Mouse (Mus musculus) NIH3T3 (cell line): ENCODE results near the gene Col17a1.
A peak's percentile ranks its signal among the peaks of the same experiment; 100 is the strongest.

Experiments used
- DNase-seq: peaks from one replicate; pipeline ENCODE4 v3.0.0-alpha.2; 2012; ENCODE audit warnings: low read depth

Gene Col17a1

GRCm38 (mm10) chr19:47667601-47668000 lies 24.3 kb downstream of the Col17a1 start:
- no peak for DNase-seq

GRCm38 (mm10) chr19:47659765-47660408 lies 32.0 kb downstream of the Col17a1 start:
- peak; percentile 69 for DNase-seq

GRCm38 (mm10) chr19:47658914-47659535 lies 32.9 kb downstream of the Col17a1 start:
- DNase-seq, result peak; percentile 94

DNA sequence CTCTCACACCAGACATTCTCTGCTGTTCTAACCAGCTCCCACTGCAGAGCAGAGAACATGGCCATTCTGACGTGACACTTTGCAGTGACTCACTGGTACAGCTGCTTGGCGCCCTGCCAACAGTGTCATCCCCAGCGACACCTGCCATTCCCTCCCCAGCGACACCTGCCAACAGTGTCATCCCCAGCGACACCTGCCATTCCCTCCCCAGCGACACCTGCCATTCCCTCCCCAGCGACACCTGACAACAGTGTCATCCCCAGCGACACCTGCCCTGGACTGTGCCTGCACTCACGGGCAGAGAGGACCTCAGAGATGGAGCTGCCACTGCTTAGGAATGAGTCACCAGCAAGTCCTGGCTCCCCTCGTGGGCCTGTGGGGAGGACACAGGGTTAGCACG lies 37.0 kb downstream of the Col17a1 start:
- DNase-seq, result no peak

GRCm38 (mm10) chr19:47653173-47653572 lies 38.7 kb downstream of the Col17a1 start:
- DNase-seq, result no peak

DNA sequence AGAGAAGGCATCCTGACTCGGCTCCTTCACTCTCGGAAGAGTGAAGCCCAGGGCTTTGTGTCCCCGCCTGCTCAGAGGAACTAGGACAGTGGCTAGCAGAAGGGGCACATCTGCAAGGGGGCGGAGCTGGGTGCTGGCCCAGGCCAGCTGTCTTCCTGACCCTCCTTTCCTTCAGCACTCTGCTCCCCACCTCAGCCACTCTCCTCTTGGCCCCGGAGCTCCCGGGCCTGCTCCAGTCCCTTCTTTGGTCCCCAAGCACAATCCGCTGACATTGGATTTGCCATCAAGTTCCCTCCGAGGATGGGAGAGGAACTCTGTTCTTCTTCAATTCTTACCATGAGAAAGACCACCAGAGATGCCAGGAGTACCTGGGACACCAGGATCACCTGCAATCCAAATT lies 39.6 kb downstream of the Col17a1 start:
- no peak for DNase-seq

- DNase-seq, result no peak
Observed at GRCm38 (mm10) chr19:47651160-47651480, 40.8 kb downstream of the Col17a1 start.

DNA sequence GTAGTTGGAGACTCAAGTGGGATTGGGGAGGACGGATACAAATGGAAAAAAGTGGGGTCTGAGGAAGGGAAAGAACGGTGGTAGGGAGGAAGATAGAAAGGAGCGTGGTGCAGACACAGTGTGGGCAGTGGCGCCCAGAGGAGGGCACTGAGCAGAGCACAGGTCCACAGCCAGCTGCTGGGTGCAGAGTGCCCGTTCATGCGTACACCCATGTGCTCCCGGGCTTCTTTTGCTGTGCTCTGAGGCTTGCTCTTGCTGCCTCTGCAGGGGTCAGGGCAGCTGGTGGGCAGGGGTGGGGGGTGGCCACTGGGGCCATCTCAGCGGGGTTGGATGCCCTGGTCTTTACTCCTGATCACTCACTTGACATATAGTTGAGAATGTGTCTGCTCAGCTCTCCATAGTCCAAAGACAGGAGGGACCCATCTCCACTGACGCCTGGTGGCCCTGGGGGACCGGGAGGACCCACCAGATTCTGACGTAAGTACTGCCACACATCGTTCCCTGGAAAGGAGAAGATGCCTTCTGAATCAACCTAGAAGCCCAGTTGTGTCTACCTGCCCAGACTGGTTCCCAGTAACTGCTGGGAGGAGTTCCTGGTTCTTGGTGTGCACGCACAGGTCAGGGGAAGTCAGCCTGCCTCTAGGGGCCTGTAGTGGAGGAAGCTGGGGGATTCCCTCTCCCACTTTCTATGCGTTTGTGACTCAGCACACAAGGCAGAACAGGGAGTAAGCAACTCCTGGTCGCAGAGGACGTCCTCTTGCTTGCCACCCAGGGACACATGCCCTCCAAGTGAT lies 41.3 kb downstream of the Col17a1 start:
- DNase-seq, result no peak

GRCm38 (mm10) chr19:47649071-47649470 lies 42.8 kb downstream of the Col17a1 start:
- no peak for DNase-seq

DNA sequence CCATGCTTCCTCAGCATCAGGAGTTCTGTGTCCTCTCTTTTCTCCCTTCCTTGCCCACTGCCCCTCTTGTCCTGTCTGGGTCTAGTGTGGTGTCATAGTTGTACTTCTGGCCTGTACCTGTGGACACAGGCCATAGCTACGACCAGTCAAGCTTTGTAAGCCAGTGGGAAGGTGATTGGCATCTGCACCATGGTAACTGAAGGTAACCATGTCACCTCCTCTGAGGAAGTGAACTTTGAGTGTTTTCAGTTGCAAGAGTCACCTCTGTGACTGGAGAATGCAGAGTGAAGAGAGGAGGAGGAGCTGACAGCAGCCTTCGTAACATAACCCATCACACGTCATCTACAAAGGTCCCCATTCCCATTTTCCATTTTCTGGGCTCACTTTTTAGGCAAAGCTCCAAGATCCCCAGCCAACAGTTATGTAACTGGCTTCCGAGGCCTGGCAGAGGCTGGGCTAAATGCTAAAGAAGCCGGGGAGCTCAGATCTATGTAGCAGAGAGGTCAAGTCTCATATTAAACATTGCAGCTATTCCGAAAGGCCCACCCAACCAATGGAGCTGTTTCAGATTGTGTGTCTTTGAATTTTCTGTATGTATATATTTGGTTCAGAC lies 45.3 kb downstream of the Col17a1 start:
- no peak for DNase-seq

- no peak for DNase-seq
Observed at GRCm38 (mm10) chr19:47645583-47645982, 46.3 kb downstream of the Col17a1 start.

GRCm38 (mm10) chr19:47643910-47644309 lies 48.0 kb downstream of the Col17a1 start:
- DNase-seq, result no peak

DNA sequence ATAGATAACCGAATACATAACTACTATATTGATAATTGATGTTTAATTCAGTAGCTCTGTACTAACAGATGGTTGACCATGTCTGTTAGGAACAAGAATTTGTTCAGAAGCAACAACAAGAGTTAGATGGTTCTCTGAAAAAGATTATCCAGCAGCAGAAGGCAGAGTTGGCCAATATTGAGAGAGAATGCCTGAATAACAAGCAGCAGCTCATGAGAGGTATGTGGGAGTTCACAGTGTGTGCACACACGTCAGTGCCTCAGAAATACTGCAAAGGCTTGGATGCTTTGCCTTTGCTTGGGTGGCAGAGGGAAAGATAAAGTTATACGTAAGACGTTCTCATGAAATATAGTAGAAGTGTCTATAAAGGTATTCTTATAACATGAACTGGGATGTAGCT lies 56.5 kb downstream of the Col17a1 start:
- DNase-seq, result no peak

- no peak for DNase-seq
Observed at GRCm38 (mm10) chr19:47631799-47632198, 60.1 kb downstream of the Col17a1 start.

- DNase-seq, result no peak
Observed at GRCm38 (mm10) chr19:47630381-47630780, 61.5 kb downstream of the Col17a1 start.

GRCm38 (mm10) chr19:47629068-47629467 lies 62.8 kb downstream of the Col17a1 start:
- no peak for DNase-seq

GRCm38 (mm10) chr19:47627450-47627849 lies 64.4 kb downstream of the Col17a1 start:
- DNase-seq, result no peak

- no peak for DNase-seq
Observed at GRCm38 (mm10) chr19:47624940-47625711, 66.8 kb downstream of the Col17a1 start.

- no peak for DNase-seq
Observed at GRCm38 (mm10) chr19:47621478-47621877, 70.4 kb downstream of the Col17a1 start.

DNA sequence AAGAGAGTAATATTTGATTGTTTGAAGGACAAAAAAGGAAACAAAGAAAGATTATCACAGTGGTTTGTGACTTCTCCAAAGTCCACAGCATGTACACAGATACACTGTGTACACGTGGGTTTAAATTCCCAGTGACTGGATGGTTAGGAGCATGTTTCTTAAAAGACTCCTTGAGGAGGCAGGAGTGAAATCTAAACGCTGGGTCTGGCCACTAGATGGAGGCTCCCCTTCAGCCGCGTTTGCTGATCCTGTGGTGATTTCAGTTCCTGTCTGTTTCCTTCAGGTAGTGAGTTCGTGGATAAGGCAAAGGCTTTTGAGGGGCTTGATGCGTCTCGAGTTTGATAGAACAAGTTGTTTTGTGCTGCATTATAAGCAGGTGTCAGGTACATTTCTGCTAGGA lies 78.5 kb downstream of the Col17a1 start:
- DNase-seq, result no peak

DNA sequence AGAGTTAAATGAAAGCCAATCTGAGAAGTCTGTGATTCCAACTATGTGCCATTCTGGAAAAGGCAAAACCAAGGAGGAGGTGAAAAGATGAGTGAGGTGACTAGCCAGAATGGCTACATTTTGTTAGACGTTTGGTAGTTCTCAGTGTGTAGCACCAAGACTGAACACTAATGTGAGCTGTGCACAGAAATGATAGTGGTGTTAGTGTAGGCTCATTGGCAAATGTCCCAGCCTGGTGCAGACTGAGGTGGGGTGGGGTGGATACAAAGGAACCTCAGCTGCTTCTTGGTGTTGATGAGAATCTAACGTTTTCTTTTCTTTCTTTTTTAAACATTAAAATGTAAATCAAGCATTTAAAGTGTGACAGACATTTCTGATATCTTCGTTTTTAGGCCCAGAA lies 83.4 kb downstream of the Col17a1 start:
- DNase-seq, result peak; percentile 19
